Mouse (Mus musculus) large intestine, adult 2 months (tissue): ENCODE results near the gene Slit3. TPM values are rescaled to one million over a fixed set of nuclear protein-coding genes. Genes with fewer than 3 reads are reported as not detected.
A peak's percentile ranks its signal among the peaks of the same experiment; 100 is the strongest.

Experiments
- DNase-seq: peaks from one replicate; pipeline ENCODE4 v3.0.0-alpha.2; 2012; ENCODE audit warnings: low read depth, low spot score
- WGBS: fragments of 180-500 bp; shearing (Covaris S2); methylation state at CpG from one replicate; pipeline ENCODE4 v1.1.7; 2018; 5-methylcytosine and 5-hydroxymethylcytosine counted together
- polyA plus RNA-seq: library from polyadenylated mRNA; depleted of rRNA; stranded (reverse); fragments of >200 nt; gene quantifications from 2 replicates; pipeline ENCODE4 v1.2.3, GENCODE M21; 2012

The Slit3 gene
- polyA plus RNA-seq, 1 experiment = 4.4 TPM

DNA sequence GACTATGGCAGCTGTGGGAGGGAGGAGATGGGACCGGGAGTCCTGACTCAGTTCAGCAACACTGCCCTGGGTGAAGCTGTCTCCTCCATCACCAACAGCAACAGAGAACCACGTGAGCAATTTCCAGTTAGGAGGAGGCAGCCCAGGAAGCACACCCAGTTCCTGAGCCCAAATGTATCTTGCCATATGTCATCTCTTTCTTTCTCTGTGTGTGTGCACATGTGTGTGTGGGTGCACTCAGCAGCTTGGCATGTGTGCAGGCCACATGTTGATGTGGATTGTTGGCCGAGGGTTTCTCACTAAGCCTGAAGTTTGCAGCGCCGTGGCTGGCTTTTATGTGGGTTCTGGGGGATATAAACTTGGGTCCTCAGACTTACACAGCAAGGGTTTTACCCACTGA, 559.0 kb downstream of the Slit3 start:
- WGBS = 75% methylated on average over 5 of the region's 5 CpGs
- no peak for DNase-seq

GRCm38 (mm10) chr11:35687316-35687715, 566.3 kb downstream of the Slit3 start:
- WGBS = 80% methylated on average over 6 of the region's 6 CpGs

DNA sequence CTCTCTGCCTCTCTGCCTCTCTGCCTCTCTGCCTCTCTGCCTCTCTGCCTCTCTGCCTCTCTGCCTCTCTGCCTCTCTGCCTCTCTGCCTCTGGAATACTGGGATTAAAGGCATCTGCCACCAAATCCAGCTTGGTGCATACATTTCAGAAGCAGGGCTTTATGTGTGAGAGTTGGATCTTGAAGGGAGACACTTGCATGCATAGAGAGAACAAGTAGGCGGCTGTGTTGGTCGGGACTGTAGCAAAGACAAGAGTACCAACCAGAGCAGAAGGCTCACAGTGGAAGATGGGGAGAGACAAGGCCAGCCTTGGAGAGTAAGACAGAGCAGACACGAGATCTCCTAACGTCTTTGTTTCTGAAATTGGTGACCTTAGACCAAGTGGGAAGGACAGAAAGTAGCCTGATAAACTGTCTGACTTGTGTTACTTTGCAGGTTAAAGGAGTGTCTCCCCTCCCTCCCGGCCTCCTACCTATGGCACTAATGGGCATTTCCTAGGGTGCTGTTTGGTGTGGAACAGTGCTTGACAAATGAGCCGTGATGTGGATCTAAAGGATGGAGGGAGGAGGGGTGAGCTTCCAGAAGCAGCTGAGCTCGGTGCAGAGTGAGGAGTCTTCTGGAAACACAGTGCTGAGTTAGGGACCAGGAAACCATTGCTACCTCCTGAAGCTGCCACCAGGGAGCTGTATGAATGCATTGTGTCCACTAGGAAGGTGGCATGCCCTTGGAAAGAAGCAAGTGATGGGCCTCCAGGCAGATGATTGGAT, 569.7 kb downstream of the Slit3 start:
- WGBS = 67% methylated on average over 7 of the region's 7 CpGs
- no peak for DNase-seq

More at GRCm38 (mm10) chr11:35687316-35687715, 566.3 kb downstream of the Slit3 start:
- no peak for DNase-seq

DNA sequence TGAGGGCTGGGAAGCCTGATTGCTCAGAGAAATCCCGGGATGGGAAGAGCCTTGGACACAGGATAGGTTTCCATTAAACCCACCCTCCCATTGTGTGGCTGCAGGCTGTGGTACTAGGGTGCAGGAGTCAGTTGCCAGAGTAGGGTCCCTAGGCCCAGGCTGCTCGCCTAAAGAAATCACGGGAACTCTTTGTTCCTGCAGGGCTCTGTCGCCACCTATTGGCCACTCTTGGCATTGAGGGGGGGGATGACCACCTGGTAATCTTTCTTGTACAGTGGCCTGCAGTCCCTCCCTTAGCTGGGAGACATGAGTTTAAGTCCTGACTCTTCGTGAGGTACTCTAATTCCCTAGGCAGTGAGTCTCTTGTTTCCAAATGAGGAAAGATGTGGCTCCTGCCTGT, 572.1 kb downstream of the Slit3 start:
- 29% methylated on average over 5 of the region's 5 CpGs for WGBS

GRCm38 (mm10) chr11:35693625-35694024, 572.6 kb downstream of the Slit3 start:
- no peak for DNase-seq

More for the DNA sequence above, 572.1 kb downstream of the Slit3 start:
- DNase-seq = peak; percentile 2

GRCm38 (mm10) chr11:35697476-35697875, 576.5 kb downstream of the Slit3 start:
- DNase-seq = no peak
- 91% methylated on average over 7 of the region's 7 CpGs for WGBS

More at GRCm38 (mm10) chr11:35693625-35694024, 572.6 kb downstream of the Slit3 start:
- WGBS = 84% methylated on average over 7 of the region's 7 CpGs

GRCm38 (mm10) chr11:35698901-35699300, 577.9 kb downstream of the Slit3 start:
- WGBS = 74% methylated on average over 5 of the region's 5 CpGs
- no peak for DNase-seq

- 78% methylated on average over 4 of the region's 4 CpGs for WGBS
- no peak for DNase-seq
These were observed 582.4 kb downstream of the Slit3 start for GRCm38 (mm10) chr11:35703471-35703870.

DNA sequence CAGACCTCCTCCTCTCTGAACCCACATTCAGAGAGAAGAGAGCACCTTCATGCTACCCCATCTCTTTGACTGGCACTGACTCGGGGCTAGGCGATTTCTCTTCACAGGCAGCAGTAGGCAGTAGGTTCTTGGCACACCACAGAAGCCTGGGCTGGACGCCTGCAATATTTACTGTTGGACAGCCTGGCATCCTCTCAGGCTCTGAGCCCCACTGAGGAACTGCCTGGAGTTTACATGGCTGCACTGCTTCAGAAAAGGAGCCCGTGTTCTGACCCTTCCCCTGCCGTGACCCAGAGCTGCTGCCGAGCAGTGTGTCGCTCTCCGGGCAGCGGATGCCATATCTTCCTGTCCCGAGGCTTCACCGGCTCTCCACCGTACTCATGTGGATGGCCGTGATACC, 583.4 kb downstream of the Slit3 start:
- DNase-seq = no peak
- WGBS = 95% methylated on average over 13 of the region's 13 CpGs

GRCm38 (mm10) chr11:35704927-35705326, 583.9 kb downstream of the Slit3 start:
- WGBS = 91% methylated on average over 5 of the region's 5 CpGs
- DNase-seq = no peak

DNA sequence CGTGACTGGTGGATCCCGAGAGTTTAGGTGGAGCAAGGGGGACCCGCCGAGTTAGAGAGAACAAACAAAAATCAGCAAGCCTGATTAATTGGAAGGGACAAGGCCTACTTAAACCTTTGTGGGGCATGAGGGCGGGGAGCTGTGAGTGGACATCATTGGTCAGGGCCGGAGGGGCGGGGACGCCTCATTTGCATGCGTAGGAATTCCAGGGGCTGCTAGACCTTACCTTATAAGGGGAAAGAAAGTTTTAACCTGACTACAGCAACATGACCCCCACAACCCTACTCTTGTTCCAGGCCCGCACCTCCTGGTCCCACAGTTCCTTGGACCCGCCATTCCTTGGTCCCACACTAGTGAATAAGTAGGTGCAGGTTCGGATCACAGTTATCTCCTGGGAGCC, 586.4 kb downstream of the Slit3 start:
- DNase-seq = no peak
- WGBS = 96% methylated on average over 12 of the region's 12 CpGs

DNA sequence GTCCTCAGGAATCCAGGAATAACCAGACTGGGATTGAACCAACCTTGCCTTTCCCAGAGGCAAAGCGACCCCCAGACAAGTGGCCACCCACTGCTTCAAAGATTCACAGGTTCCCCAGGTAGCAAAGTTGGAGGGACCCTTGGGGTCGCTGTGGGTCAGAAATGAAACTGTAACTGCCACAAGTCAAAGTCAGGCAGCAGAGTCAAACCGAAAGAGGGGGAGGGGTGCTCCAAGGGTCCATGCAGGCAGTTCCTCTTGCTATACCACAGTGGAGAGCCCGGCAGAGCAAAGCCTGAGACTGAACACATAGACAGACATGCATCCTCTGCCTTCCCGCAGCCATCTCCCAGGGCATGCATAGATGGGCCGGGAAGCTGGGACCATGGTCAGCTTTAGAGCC, 590.3 kb downstream of the Slit3 start:
- DNase-seq = no peak
- WGBS = 82% methylated on average over 6 of the region's 6 CpGs

- no peak for DNase-seq
- 69% methylated on average over 1 of the region's 1 CpGs for WGBS
These were observed 597.9 kb downstream of the Slit3 start for GRCm38 (mm10) chr11:35718881-35719280.

DNA sequence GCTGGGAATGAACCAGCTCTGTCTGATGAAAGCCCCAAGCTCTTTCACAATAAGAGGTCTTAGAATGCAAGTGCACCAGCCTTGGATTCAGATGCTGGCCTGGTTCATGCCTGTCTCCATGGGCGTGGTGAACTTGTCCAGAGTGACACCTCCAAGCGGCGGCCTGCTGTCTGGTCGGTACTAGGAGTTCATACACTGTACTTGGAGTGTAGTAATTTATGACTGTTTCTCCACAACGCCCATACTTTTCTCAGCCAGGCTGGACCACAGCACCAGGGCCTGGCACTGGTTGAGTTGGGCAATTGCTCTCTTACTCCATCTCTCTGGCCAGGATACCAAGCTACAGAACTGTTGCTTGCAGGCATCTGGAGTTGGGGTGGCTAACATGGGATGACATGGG, 602.9 kb downstream of the Slit3 start:
- 64% methylated on average over 5 of the region's 5 CpGs for WGBS
- DNase-seq = no peak

DNA sequence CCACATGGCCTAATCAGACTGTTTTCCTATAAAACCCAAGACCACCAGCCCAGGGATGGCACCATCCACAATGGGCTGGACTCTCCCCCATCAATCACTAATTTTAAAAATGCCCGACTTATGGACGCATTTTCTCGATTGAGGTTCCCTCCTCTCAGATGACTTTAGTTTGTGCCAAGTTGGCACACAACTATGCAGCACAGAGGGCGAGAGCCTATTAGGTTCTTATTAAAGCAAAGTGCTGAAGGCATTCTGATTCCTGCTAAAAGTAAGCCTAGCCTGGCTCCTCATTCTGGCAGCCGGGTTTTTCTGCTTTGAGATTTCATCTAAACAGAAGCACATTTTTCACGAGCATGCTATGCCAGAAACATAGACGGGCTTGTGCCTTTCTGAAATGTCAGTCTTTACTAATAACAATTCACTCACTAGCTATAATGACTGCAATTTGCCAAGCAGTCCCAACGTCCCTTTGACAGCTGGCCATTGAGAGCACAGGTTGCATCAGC, 605.4 kb downstream of the Slit3 start:
- DNase-seq = no peak
- WGBS = 77% methylated on average over 8 of the region's 8 CpGs

- whole genome bisulfite sequencing = 95% methylated on average over 1 of the region's 1 CpGs
- no peak for DNase-seq
These were observed 607.2 kb downstream of the Slit3 start for GRCm38 (mm10) chr11:35728200-35728599.

DNA sequence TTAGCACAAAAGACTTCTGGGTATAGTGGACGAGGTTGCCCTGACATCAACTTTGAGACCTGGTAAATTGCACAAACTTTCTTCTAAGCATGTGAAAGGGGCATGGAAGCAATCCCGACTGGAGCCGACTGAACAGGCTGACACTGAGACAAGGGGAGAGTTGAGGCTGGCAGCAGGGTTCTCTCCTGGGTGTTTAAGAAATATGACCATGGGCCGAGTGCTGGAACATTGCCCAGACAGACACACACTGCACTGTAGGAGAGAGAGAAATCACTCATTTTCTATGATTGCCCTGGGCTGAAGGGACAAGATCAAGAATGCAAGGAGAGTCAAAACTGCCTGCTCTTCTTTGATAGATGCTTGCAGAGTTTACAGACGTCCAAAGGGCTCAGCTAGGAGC, 608.2 kb downstream of the Slit3 start:
- WGBS = 43% methylated on average over 5 of the region's 5 CpGs
- no peak for DNase-seq

GRCm38 (mm10) chr11:35732366-35732765, 611.3 kb downstream of the Slit3 start:
- WGBS = 23% methylated on average over 1 of the region's 1 CpGs
- DNase-seq = no peak

DNA sequence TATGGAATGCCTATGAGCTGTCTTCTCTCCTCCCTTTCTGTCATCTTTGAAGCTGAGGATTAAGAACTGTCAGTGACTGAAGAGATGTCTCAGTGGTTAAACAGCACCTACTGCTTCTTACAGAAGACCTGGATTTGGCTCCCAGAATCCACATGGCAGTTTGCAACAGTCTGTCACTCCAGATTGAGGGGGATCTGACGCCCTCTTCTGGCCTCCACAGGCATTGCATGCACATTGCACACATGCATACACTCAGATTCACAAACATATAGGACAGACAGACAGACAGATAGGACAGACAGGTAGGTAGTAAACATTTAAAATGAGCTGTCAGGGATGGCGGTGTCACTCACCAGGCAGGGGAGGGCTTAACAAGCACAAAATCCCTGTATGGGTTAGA, 615.8 kb downstream of the Slit3 start:
- no peak for DNase-seq
- 71% methylated on average over 2 of the region's 2 CpGs for WGBS

GRCm38 (mm10) chr11:35737262-35737661, 616.2 kb downstream of the Slit3 start:
- WGBS = 33% methylated on average over 2 of the region's 2 CpGs
- DNase-seq = peak; percentile 58

DNA sequence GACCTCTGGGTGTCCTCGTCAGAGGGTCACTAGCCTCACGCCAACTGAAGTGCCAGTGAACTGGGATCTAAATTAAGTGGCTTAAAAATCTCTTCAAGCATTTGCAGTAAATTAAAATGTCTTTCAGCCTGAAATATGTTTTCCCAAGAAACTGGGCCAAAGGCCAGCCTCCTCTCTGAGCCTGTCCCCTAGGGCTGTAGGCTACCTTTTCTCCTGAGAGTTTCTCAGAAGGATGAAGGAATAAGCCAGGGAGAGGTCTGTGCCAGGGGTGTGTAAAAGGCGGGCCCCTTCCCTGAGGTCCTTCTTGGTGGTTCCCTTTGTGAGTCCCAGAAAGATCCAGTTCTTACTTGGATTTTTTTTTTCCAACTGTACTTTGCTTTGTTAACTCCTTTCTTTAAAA, 617.1 kb downstream of the Slit3 start:
- 75% methylated on average over 3 of the region's 3 CpGs for WGBS
- no peak for DNase-seq
